Mouse (Mus musculus) C2C12 (cell line): ENCODE measurements around the gene Rnf220.

Experiments
- CEBPB ChIP-seq: IDR thresholded peaks from one replicate; pipeline ENCODE4 v1.6.1; 2011; ENCODE audit warnings: low read depth, mild to moderate bottlenecking, control low read depth, moderate library complexity
- CTCF ChIP-seq: IDR thresholded peaks from one replicate; pipeline ENCODE4 v1.5.1; 2011; ENCODE audit not compliant: control insufficient read depth, insufficient read depth, insufficient read length
- FOSL1 ChIP-seq: IDR thresholded peaks from one replicate; pipeline ENCODE4 v1.8.0; 2011; ENCODE audit warnings: mild to moderate bottlenecking, low read length; ENCODE audit not compliant: poor library complexity, insufficient read depth, severe bottlenecking
- MAX ChIP-seq: IDR thresholded peaks from one replicate; pipeline ENCODE4 v1.6.1; 2011; ENCODE audit warnings: mild to moderate bottlenecking, control low read depth
- MYOD1 ChIP-seq: IDR thresholded peaks from one replicate; pipeline ENCODE4 v1.6.1; 2011; ENCODE audit warnings: low read depth; ENCODE audit not compliant: control insufficient read depth, insufficient read length
- MYOG ChIP-seq: IDR thresholded peaks from one replicate; pipeline ENCODE4 v1.6.1; 2011; ENCODE audit not compliant: control insufficient read depth, insufficient read length; ENCODE audit errors: extremely low read depth
- USF1 ChIP-seq: IDR thresholded peaks from one replicate; pipeline ENCODE4 v1.6.1; 2011; ENCODE audit warnings: low read depth, mild to moderate bottlenecking, control low read depth, moderate library complexity

DNA sequence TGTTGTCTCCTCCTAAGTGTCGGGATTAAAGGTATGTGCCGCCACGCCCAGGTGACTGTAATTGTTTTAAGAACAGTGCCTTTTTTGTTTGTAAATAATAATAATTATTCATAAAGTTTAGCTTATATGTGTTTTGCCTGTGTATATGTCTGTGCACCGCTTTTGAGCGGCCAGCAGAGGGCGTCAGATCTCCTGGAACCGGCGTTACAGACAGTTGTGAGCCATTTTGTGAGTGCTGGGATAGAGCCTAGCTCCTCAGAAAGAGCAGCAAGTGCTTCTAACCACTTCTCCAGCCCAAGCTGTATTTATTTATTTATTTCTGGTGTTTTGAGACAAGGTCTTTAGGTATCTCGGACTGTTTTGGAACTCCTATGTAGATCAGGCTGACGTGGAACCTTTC is 266.5 kb downstream of the Rnf220 start:
- TF ChIP-seq CTCF = no peak
- no peak for TF ChIP-seq CEBPB
- no peak for TF ChIP-seq MYOD1
- no peak for TF ChIP-seq MAX
- no peak for TF ChIP-seq MYOG
- TF ChIP-seq USF1 = no peak
- no peak for TF ChIP-seq FOSL1
